Mouse (Mus musculus) bone marrow, adult 2 months (tissue): ENCODE measurements around the gene Oaz2. TPM values are rescaled to one million over a fixed set of nuclear protein-coding genes. Genes with fewer than 3 reads are reported as not detected.

Experiments used
- H3K27ac ChIP-seq: fragments of 200-500 bp; 2 replicates; pipeline ENCODE4 v1.5.1; 2012; ENCODE audit warnings: low read depth, mild to moderate bottlenecking, control low read depth, inconsistent platforms, low read length; ENCODE audit not compliant: control insufficient read depth, poor library complexity, insufficient read depth
- H3K4me1 ChIP-seq: fragments of 200-500 bp; 2 replicates; pipeline ENCODE4 v1.6.1; 2011; ENCODE audit warnings: low read length; ENCODE audit not compliant: control insufficient read depth, insufficient read depth
- H3K4me3 ChIP-seq: fragments of 200-500 bp; replicated peaks from 2 replicates; pipeline ENCODE3; 2011; ENCODE audit warnings: mild to moderate bottlenecking, low read depth, low read length, control low read depth; ENCODE audit not compliant: control insufficient read depth
- CTCF ChIP-seq: fragments of 200-500 bp; IDR thresholded peaks from 2 replicates; pipeline ENCODE4 v1.5.1; 2011; ENCODE audit warnings: low read length, control low read depth; ENCODE audit not compliant: control insufficient read depth, insufficient read depth
- POLR2A ChIP-seq: fragments of 200-500 bp; IDR thresholded peaks from 2 replicates; pipeline ENCODE4 v1.6.1; 2011; ENCODE audit warnings: low read depth, mild to moderate bottlenecking, control low read depth, low read length, borderline replicate concordance; ENCODE audit not compliant: control insufficient read depth
- WGBS: fragments of 180-500 bp; shearing (Covaris S2); methylation state at CpG from one replicate; pipeline ENCODE4 v1.1.7; 2018; 5-methylcytosine and 5-hydroxymethylcytosine counted together
- polyA plus RNA-seq: library from polyadenylated mRNA; stranded (reverse); fragments of >200 nt; gene quantifications from 2 replicates; pipeline ENCODE4 v1.2.4, GENCODE M21; 2011; ENCODE audit warnings: low replicate concordance; ENCODE audit not compliant: missing spikeins, insufficient read depth, insufficient read length

The Oaz2 gene
- polyA plus RNA-seq, 1 experiment: 34.0 TPM

DNA sequence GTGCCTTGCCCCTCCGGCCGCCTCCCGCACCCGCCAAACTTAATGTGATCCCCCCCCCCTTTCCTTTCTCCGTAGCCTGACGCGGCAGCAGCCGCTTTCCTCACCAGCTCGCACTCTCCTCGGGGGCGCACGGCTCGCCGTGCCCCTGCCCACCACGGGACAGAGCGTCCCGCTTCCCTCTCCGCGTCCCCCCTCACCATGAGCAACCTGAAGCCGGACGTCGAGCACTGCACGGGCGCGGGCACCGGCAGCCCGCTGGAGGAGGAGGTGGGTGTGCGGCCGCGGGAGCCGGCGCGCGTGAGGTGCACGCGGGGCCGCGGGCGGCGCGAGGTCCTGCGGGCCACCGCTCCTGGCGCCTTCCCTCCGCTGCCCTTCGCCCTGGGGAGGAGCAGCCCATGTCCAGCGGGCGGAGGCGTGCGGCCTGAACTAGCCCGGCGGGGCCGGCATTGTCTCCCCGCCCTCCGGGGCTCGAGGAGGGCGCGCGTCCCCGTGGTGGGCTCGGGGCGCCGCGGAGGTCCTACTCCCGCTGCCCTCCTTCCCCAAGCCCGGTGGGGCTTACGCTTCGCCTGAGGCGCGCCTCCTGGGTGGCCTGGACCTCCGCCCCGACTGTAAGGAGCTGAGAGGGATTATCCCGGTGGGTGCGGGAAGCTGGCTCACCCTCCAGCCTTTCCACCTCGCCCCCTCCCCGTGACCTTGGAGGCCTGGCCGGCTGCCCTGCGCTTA is 37.0 kb upstream of the Oaz2 start:
- Histone ChIP-seq H3K27ac (peak overlapping the region; percentile 27; the same call in 1 of the 2 replicates), H3K4me3 (peak overlapping the region; percentile 50), H3K4me1 (no peaks in the 10 kb centered on the region)
- WGBS: 3% methylated on average over 75 of the region's 78 CpGs
- TF ChIP-seq CTCF: no peak
- TF ChIP-seq POLR2A: no peak

DNA sequence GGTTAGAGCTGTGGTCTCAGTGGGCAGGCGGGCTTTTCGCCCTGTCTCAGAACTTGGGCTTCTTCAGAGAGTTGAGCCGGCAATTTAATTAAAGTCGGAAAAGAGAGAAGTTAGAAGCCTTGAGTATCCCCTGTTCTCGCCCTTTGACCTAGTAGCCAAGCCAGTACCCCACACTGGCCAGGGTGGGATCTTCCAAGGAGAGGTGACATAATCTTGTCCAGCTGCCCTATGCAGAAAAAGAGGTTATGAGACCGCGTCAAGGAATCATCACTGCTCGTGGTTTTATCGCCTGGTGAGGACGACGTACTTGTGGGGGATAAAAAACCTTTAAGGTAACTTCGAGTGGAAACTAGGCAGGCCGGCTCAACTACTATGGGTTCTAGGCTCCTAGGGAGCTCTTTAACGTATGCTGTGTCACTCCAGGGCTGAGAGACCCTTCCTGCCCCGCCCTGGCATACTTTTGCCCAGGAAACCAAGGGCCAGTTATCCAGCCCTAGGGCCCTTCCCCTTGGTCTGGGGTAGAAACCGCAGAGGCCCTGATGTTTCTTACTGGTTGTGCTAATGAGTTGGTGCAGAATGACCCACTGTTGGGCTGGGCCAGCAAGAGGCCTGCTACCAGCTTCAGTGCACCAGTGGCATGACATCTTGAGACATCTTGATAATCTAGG is 36.3 kb upstream of the Oaz2 start:
- no peak for TF ChIP-seq CTCF
- no peak for TF ChIP-seq POLR2A
- Histone ChIP-seq H3K4me1 (no peaks in the 10 kb centered on the region), H3K27ac (0 out of 2 replicates have a peak overlapping the region, but pooled peaks have one; percentile 27), H3K4me3 (peak overlapping the region; percentile 9)
- whole genome bisulfite sequencing: 18% methylated on average over 16 of the region's 16 CpGs

DNA sequence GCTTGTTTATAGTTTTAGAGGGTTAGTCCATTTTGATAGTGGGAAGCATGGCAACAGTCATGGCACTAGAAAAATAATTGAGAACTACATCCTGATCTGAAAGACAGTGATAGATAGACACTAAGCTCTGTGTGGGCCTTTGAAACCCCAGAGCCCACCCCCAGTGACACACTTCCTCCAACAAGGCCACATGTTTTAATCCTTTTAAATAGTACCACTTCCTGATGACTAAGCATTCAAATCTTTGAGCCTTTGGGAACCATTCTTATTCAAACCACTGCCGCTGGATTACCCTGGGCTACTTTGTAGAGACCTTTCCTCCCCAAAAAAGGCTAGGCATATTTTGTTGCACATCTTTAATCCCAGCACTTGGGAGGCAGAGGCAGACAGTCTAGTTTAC is 32.0 kb upstream of the Oaz2 start:
- 54% methylated on average over 1 of the region's 1 CpGs for WGBS
- H3K27ac ChIP-seq: no peak overlapping the region
- no peak overlapping the region for H3K4me3 ChIP-seq
- no peaks in the 10 kb centered on the region for H3K4me1 ChIP-seq
- TF ChIP-seq POLR2A (no peak), CTCF (no peak)

DNA sequence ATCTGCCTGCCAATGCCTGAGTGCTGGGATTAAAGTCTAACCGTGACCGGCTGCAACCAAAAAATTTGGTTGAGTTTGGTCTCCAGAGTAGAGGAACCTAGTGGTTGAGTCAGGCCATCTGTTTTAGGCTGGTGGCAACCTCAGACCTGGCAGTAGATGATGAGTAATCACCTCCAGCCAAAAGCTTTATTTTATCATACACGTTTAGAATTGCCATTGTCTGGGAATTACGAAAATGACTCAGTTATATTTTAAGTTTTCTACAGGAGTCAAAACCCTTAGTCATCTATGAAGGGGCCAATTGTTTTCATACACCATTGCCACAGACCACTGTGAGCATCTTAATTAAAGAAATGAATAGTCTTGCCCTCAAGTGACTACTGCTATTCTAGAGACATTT is 30.9 kb upstream of the Oaz2 start:
- TF ChIP-seq CTCF (no peak), POLR2A (no peak)
- Histone ChIP-seq H3K27ac (no peak overlapping the region), H3K4me3 (no peak overlapping the region), H3K4me1 (no peaks in the 10 kb centered on the region)
- 65% methylated on average over 4 of the region's 4 CpGs for WGBS

DNA sequence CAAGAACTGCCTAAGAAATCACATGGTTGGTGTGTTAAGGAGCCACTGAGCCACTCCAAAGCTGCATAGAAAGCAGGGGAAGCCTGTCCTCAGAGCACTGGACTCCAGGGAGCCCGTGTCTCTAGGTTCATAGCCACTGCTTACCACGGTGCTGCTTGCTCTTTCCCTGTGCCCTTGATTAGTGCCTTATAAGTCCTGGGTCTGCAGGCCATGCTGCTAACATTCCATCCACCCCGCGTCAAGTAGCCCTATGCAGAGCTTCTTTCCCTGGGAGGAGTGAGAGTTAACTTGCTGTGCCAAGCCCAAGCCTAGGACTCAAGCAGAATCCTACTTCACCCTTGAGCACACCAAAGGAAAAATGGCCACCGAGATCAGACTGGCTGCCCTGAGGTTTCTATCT is 28.7 kb upstream of the Oaz2 start:
- Histone ChIP-seq H3K27ac (no peak overlapping the region), H3K4me3 (no peak overlapping the region), H3K4me1 (no peaks in the 10 kb centered on the region)
- WGBS: 83% methylated on average over 5 of the region's 5 CpGs
- TF ChIP-seq POLR2A: no peak
- TF ChIP-seq CTCF: no peak

DNA sequence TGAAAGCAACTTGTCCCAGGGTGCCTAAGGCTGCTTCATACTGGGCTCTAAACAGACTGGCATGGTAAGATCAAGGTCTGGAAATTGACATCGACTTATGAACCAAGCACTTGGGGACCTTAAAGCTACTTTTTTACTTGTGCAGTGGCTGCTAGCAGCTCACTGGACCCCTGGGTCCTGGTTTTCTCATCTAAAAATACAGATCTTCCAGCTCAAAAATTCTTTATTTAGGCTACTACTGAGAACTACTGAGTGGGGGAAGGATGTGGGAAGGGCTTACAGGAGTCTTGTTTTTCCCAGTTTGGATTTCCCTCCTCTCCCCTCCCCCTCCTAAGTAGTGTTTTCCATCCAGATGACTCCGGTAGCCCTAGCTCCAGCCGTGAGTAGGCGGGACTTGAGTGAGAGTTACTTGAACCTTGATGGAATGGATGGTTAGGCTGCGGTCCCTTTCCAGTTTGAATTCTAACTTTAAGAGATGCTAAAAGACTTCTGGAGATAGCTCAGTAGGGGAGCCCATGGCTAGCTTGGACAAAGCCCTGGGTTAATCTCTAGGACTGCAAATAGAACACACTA is 26.9 kb upstream of the Oaz2 start:
- no peaks in the 10 kb centered on the region for H3K4me1 ChIP-seq

DNA sequence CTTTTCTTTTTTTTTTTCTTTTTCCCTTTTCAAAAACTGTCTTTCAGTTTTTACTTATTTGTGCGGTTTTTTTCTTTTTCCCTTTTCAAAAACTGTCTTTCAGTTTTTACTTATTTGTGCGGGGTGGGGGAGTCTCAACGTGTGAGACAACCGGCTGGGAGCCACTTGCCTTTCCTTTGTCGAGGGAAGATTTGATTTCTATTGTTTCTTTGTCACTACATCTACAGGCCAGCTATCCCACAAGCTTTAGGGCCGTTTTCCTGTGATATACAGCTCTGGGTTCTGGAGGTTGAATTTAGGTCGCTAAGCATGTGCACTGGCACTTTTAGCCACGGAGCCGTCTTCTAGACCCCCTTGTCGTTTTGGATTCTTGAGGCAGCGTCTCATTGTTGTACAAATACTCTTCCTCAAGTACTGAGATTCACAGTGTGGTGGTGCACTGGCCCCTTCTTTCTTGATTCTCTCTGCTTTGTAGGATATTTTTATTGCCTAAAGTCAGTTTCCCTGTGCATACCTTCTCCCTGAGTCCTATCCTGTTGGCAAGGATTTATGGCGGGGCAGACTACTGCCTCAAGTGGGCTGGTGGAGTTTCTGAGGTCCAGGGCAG is 26.3 kb upstream of the Oaz2 start:
- WGBS: 60% methylated on average over 12 of the region's 12 CpGs
- no peak overlapping the region for H3K4me3 ChIP-seq
- TF ChIP-seq POLR2A (no peak), CTCF (no peak)

More for the DNA sequence above, 26.9 kb upstream of the Oaz2 start:
- no peak overlapping the region for H3K27ac ChIP-seq
- 74% methylated on average over 5 of the region's 5 CpGs for WGBS
- TF ChIP-seq POLR2A: no peak
- no peak for TF ChIP-seq CTCF
- no peak overlapping the region for H3K4me3 ChIP-seq

DNA sequence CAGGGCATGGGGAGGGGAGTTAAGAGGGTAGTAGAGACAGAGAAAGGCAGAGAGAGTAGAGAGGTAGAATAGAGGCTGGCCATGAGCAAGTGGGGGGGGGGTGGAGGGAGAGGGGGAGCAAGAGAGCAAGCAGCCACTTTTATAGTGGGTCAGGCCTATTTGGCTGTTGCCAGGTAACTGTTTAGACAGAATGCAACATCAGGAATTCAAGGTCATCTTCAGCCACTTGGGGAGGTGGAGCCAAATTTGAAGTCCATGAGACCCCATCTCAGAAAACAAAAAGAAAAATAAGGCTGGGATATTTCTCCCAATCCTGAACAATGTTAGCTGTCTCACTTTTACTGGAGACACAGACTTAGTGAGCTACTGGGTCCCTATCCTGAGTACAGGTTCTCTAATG is 25.3 kb upstream of the Oaz2 start:
- no peaks in the 10 kb centered on the region; the same call in 1 of the 2 replicates for H3K4me1 ChIP-seq
- H3K4me3 ChIP-seq: no peak overlapping the region
- no peak overlapping the region for H3K27ac ChIP-seq
- TF ChIP-seq POLR2A (no peak), CTCF (no peak)

More for the DNA sequence above, 26.3 kb upstream of the Oaz2 start:
- H3K27ac ChIP-seq: no peak overlapping the region
- H3K4me1 ChIP-seq: no peaks in the 10 kb centered on the region; the same call in 1 of the 2 replicates
